Mouse (Mus musculus) ES-E14 (cell line): ENCODE data around the gene Hoxa3. TPM values are rescaled to one million over a fixed set of nuclear protein-coding genes. Genes with fewer than 3 reads are reported as not detected.

ENCODE experiments used
- DNase-seq: peaks from one replicate; pipeline ENCODE4 v3.0.0-alpha.2; 2013; ENCODE audit warnings: low read depth, low spot score
- H3K27ac ChIP-seq: 2 replicates; pipeline ENCODE4 v1.5.1; 2012; ENCODE audit warnings: low read depth, mild to moderate bottlenecking, low read length, moderate library complexity, mixed read lengths; ENCODE audit not compliant: poor library complexity, insufficient read depth, severe bottlenecking
- H3K36me3 ChIP-seq: 2 replicates; pipeline ENCODE4 v1.6.1; 2012; ENCODE audit warnings: mild to moderate bottlenecking, low read length, moderate library complexity, mixed read lengths; ENCODE audit not compliant: control insufficient read depth, poor library complexity, insufficient read depth, severe bottlenecking
- H3K4me1 ChIP-seq, 2 experiments: fragments of 150-350 bp in 1 of 2; sonication (generic) in 1 of 2; 2 replicates each; pipeline ENCODE4 v1.6.1; 2012; ENCODE audit warnings: low read length in 2 of 2, mild to moderate bottlenecking in 1 of 2, mixed read lengths in 1 of 2; ENCODE audit not compliant: control insufficient read depth in 2 of 2, insufficient read depth in 2 of 2, poor library complexity in 1 of 2
- H3K4me3 ChIP-seq, 2 experiments: fragments of 150-350 bp in 1 of 2; sonication (generic) in 1 of 2; 2 replicates each; pipeline ENCODE4 v1.5.1; 2012; ENCODE audit warnings: low read length in 2 of 2, low read depth in 1 of 2, mild to moderate bottlenecking in 1 of 2, mixed read lengths in 1 of 2; ENCODE audit not compliant: insufficient read depth in 1 of 2, poor library complexity in 1 of 2, severe bottlenecking in 1 of 2
- H3K9ac ChIP-seq: 2 replicates; pipeline ENCODE4 v1.6.1; 2012; ENCODE audit warnings: low read depth, mild to moderate bottlenecking, low read length, mixed read lengths; ENCODE audit not compliant: poor library complexity, insufficient read depth, severe bottlenecking
- H3K9me3 ChIP-seq: fragments of 150-350 bp; sonication (generic); 2 replicates; pipeline ENCODE4 v1.6.1; 2012; ENCODE audit warnings: low read depth, mild to moderate bottlenecking, low read length; ENCODE audit not compliant: control insufficient read depth, insufficient read depth
- CHD2 ChIP-seq: IDR thresholded peaks from 2 replicates; pipeline ENCODE4 v1.6.1; 2014; ENCODE audit warnings: mild to moderate bottlenecking, low read depth, low read length, inconsistent platforms
- HCFC1 ChIP-seq: IDR thresholded peaks from 2 replicates; pipeline ENCODE4 v1.6.1; 2012; ENCODE audit warnings: low read length, inconsistent platforms, borderline replicate concordance; ENCODE audit not compliant: insufficient read depth
- MAFK ChIP-seq: IDR thresholded peaks from 2 replicates; pipeline ENCODE4 v1.6.1; 2014; ENCODE audit warnings: mild to moderate bottlenecking, low read depth, low read length, inconsistent platforms; ENCODE audit not compliant: insufficient read depth
- ZC3H11A ChIP-seq: IDR thresholded peaks from 2 replicates; pipeline ENCODE4 v1.6.1; 2012; ENCODE audit warnings: low read depth, mild to moderate bottlenecking, inconsistent platforms, low read length, borderline replicate concordance
- ZNF384 ChIP-seq: IDR thresholded peaks from 2 replicates; pipeline ENCODE4 v1.6.1; 2012; ENCODE audit warnings: low read depth, low read length, inconsistent platforms
- in situ Hi-C, 2 experiments: fragments of 600-800 bp; cut with MboI; formaldehyde crosslinking; loops; one replicate each; pipeline ENCODE4 v1.15.1; 2025; ENCODE audit warnings: low sequenced_read_pairs in 2 of 2, inconsistent platforms in 1 of 2; ENCODE audit not compliant: unreplicated experiment in 2 of 2
- total RNA-seq: library from RNA; depleted of rRNA; stranded (reverse); fragments of 300-350 nt; gene quantifications from 2 replicates; pipeline ENCODE4 v1.2.3, GENCODE M21; 2012

Gene Hoxa3
- total RNA-seq, 1 experiment: 0.27 TPM

DNA sequence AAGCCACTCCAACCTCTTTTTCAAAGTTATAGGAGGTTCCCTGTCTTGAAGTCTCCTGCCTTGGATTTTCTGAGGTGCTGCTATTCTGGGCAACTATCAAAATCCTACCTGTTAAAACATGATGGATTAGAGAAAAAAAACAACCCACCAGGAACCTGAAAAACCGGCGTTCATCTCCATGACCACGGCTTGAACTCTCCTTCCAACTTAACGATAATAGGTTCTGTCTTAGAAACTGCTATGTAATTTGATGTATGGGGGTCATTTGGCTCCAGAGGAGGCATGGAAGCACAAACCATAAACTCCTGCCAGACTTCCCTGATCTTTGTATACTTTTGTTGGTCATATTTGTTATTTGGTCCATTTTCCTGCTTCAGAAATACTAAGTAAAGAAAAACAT is 39.5 kb downstream of the Hoxa3 start:
- peaks cover 2 to 3% of the 10 kb centered on the region in 2 experiments; a peak in 1 of 4 replicates for H3K4me1 ChIP-seq
- DNase-seq: no peak
- H3K4me3 ChIP-seq: no peak overlapping the region
- H3K9ac ChIP-seq: no peak overlapping the region
- H3K36me3 ChIP-seq: no peaks in the 10 kb centered on the region
- no peaks in the 10 kb centered on the region for H3K9me3 ChIP-seq
- no peak overlapping the region for H3K27ac ChIP-seq
- in situ Hi-C loops: loop anchor here in 1 of 2 experiments (10.0 kb wide), 1 partner anchor 141 kb away; the partner anchor contains the start of gene Evx1
- TF ChIP-seq ZC3H11A (no peak), MAFK (no peak), ZNF384 (no peak), HCFC1 (no peak), CHD2 (no peak)

DNA sequence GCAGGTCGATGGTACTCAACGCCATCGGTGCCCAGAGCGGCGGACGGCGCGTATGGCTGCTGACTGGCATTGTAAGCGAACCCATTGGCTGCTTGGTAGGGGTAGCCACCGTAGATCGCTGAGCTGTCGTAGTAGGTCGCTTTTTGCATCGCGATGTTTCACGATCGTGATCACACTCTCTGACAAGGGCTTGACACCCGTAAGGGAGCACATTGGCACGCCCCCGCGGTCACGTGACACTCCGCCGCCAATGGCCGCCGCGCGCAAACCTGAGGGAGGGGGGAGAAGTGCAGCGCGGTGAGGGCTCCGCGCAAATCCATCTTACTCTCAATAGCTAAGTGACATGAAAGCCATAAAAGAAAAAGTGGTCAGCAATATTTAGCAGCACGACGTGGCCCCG is 40.6 kb downstream of the Hoxa3 start:
- Histone ChIP-seq H3K36me3 (no peaks in the 10 kb centered on the region), H3K9ac (peak overlapping the region; percentile 50; the same call in 1 of the 2 replicates), H3K4me3 (peak overlapping the region; percentile 58 to 61), H3K4me1 (peaks cover 2 to 3% of the 10 kb centered on the region in 2 experiments; a peak in 1 of 4 replicates), H3K9me3 (no peaks in the 10 kb centered on the region), H3K27ac (no peak overlapping the region)
- peak; percentile 93 for DNase-seq
- in situ Hi-C loops: loop anchor here in 1 of 2 experiments (10.0 kb wide), 1 partner anchor 142 kb away; the partner anchor contains the start of gene Evx1
- TF ChIP-seq CHD2 (peak; percentile 63; the same call in 1 of the 2 replicates), ZNF384 (no peak)

DNA sequence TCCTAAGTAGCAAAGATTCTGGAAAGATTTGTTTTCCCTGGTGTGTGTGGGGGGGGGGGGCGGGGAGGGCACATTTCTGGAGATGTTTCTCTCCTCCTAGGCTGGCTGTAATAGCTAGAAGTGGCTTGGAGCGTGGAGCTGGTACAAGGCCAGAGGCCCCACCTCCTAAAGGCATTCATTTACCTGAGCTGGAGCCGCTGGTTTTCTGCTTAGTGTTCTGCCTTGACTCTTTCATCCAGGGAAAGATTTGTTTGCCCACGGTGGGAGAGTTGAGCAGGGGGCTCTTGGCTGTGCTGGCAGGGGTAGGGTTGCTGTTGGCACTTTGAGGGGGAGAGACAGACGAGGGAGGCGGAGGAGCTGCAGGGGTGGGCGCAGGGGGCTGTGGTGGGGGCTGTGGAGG is 41.2 kb downstream of the Hoxa3 start:
- Histone ChIP-seq H3K9me3 (no peaks in the 10 kb centered on the region), H3K9ac (no peak overlapping the region), H3K36me3 (no peaks in the 10 kb centered on the region), H3K4me1 (peaks cover 2 to 3% of the 10 kb centered on the region in 2 experiments; a peak in 1 of 4 replicates), H3K27ac (no peak overlapping the region), H3K4me3 (peak overlapping the region; percentile 58 to 61)
- in situ Hi-C loops: loop anchor here in 1 of 2 experiments (10.0 kb wide), 1 partner anchor 143 kb away; the partner anchor contains the start of gene Evx1
- TF ChIP-seq HCFC1 (no peak), MAFK (no peak), ZNF384 (no peak), ZC3H11A (no peak), CHD2 (no peak)
- DNase-seq: no peak

DNA sequence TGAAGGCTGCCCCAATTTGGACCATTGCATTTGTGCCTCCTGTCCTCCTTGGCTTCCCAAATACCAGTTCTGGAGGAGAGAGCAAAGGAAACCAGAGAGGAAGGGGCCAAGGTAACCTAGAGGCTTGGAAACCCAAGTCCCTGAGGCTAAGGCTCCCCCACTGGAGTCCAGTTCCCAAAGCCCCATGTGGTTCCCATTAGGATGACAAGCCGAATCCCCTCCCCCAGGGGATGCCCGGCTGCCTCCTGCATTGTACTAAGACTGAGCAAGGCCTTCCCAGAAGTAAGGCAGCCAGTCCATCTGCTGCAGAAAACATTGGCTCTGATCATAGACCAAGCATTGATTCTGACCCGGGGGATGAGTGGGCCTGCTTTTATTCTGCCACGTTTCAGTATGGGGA is 41.8 kb downstream of the Hoxa3 start:
- H3K27ac ChIP-seq: no peak overlapping the region
- no peaks in the 10 kb centered on the region for H3K36me3 ChIP-seq
- in situ Hi-C loops: loop anchor here in 1 of 2 experiments (10.0 kb wide), 1 partner anchor 143 kb away; the partner anchor contains the start of gene Evx1
- H3K4me1 ChIP-seq: peaks cover under 1 to 3% of the 10 kb centered on the region in 2 experiments; a peak in 1 of 4 replicates
- DNase-seq: no peak
- H3K9me3 ChIP-seq: no peaks in the 10 kb centered on the region
- no peak overlapping the region for H3K9ac ChIP-seq
- H3K4me3 ChIP-seq: no peak overlapping the region
- TF ChIP-seq MAFK (no peak), CHD2 (no peak), ZC3H11A (no peak), HCFC1 (no peak)

DNA sequence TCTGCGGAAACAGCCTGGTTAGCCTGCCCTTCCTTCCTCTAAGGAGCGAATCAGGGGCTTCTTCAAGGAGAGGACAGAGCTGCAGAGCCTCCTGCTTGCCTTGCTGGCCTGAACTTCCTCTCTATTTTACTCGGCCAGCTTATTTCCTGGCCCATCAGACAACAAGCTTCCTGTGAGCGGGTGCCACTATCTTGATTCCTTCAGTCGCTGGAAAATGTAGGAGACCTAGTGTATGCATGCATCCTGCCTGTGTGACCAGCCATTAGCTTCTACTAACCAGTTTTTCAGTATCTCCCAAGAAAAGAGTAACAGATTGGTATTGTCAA is 42.3 kb downstream of the Hoxa3 start:
- TF ChIP-seq CHD2: no peak
- TF ChIP-seq ZC3H11A: no peak
- no peak for TF ChIP-seq ZNF384
- no peak for TF ChIP-seq MAFK
- no peak for TF ChIP-seq HCFC1
- H3K27ac ChIP-seq: no peak overlapping the region
- no peaks in the 10 kb centered on the region for H3K9me3 ChIP-seq
- no peaks in the 10 kb centered on the region for H3K36me3 ChIP-seq
- in situ Hi-C loops: loop anchor here in 1 of 2 experiments (10.0 kb wide), 1 partner anchor 144 kb away; the partner anchor contains the start of gene Evx1
- DNase-seq: no peak
- H3K9ac ChIP-seq: no peak overlapping the region
- peak overlapping the region in 1 of 2 experiments; percentile 32; a peak in 1 of 4 replicates for H3K4me3 ChIP-seq
- peaks cover 0 to 3% of the 10 kb centered on the region in 2 experiments; a peak in 1 of 4 replicates for H3K4me1 ChIP-seq
